Mouse (Mus musculus): ENCODE measurements around the gene Zfp286. TPM values are rescaled to one million over a fixed set of nuclear protein-coding genes. Genes with fewer than 3 reads are reported as not detected.

Zfp286 gene
- total and polyA plus RNA-seq, 3 experiments, result not detected

- DNase-seq (ENCODE audit: low read depth, low spot score), result no peak
- H3K4me1 ChIP-seq (ENCODE audit: control insufficient read depth in 1 of 2, insufficient read depth in 2 of 2, low read length in 2 of 2), result no peaks in the 10 kb centered on the region
- H3K27me3 ChIP-seq (ENCODE audit: control insufficient read depth in 1 of 2, insufficient read depth in 2 of 2, low read length in 2 of 2), result 0 out of 4 replicates have a peak, but pooled peaks cover 0 to 1% of the 10 kb centered on the region in 2 experiments
- H3K27ac ChIP-seq (ENCODE audit: control insufficient read depth, low read depth, low read length), result no peak overlapping the region
- TF ChIP-seq TAL1 (IDR thresholded peaks at IDR 0.05; ENCODE audit: low read length) (no peak), HCFC1 (IDR thresholded peaks at IDR 0.05; ENCODE audit: low read depth, low read length) (no peak), ZC3H11A (IDR thresholded peaks at IDR 0.05; ENCODE audit: low read depth, low read length) (no peak), MAZ (IDR thresholded peaks at IDR 0.05; ENCODE audit: low read depth, low read length) (no peak), CHD1 (IDR thresholded peaks at IDR 0.05; ENCODE audit: low read depth, low read length) (no peak), MAFK (IDR thresholded peaks at IDR 0.05; ENCODE audit: borderline replicate concordance, low read depth, low read length) (no peak), CHD2 (IDR thresholded peaks at IDR 0.05; ENCODE audit: low read length) (no peak), ELF1 (IDR thresholded peaks at IDR 0.05; ENCODE audit: low read depth, low read length) (no peak), MYC (IDR thresholded peaks at IDR 0.05; ENCODE audit: low read depth, low read length) (no peak), NRF1 (IDR thresholded peaks at IDR 0.05; ENCODE audit: insufficient read depth, low read depth, low read length, poor library complexity, severe bottlenecking) (no peak), SIN3A (IDR thresholded peaks at IDR 0.05; ENCODE audit: low read length) (no peak), RAD21 (IDR thresholded peaks at IDR 0.05; ENCODE audit: low read depth, low read length) (no peak), KAT2A (conservative IDR thresholded peaks at IDR 0.05; ENCODE audit: low read depth, low read length) (no peak), USF1 (IDR thresholded peaks at IDR 0.05; ENCODE audit: low read depth, low read length) (no peak), TCF12 (IDR thresholded peaks at IDR 0.05; ENCODE audit: low read depth, low read length) (no peak), GATA1 (IDR thresholded peaks at IDR 0.05; ENCODE audit: low read depth, low read length) (no peak), POLR2A (IDR thresholded peaks at IDR 0.05; ENCODE audit: control insufficient read depth in 1 of 2, insufficient read depth in 1 of 2, low read depth in 1 of 2, low read length in 2 of 2, poor library complexity in 1 of 2) (no peak)
- no peak overlapping the region for H3K4me3 ChIP-seq (ENCODE audit: control insufficient read depth in 1 of 2, insufficient read depth in 1 of 2, low read depth in 2 of 2, low read length in 2 of 2)
- H3K79me2 ChIP-seq (ENCODE audit: control insufficient read depth, insufficient read depth, low read length, poor library complexity), result no peaks in the 10 kb centered on the region
- no peak overlapping the region for H3K9ac ChIP-seq (ENCODE audit: control insufficient read depth, low read depth, low read length, poor library complexity, severe bottlenecking)
- no peaks in the 10 kb centered on the region for H3K36me3 ChIP-seq (ENCODE audit: control insufficient read depth in 1 of 2, insufficient read depth in 2 of 2, low read length in 2 of 2)
- no peaks in the 10 kb centered on the region for H3K9me3 ChIP-seq (replicated peaks; ENCODE audit: insufficient read depth, low read length)
Observed at GRCm38 (mm10) chr11:62760755-62761457, 28.4 kb downstream of the Zfp286 start.

GRCm38 (mm10) chr11:62758491-62758890 lies 30.8 kb downstream of the Zfp286 start:
- no peak for TF ChIP-seq CTCF (IDR thresholded peaks at IDR 0.05 in 2 of 3, conservative IDR thresholded peaks at IDR 0.05 in 1 of 3; ENCODE audit: control insufficient read depth in 1 of 3, insufficient read depth in 1 of 3, low read depth in 2 of 3, low read length in 3 of 3, poor library complexity in 1 of 3, severe bottlenecking in 1 of 3)
- no peak for TF ChIP-seq SIN3A (IDR thresholded peaks at IDR 0.05; ENCODE audit: low read length)
- no peak for TF ChIP-seq RAD21 (IDR thresholded peaks at IDR 0.05; ENCODE audit: low read depth, low read length)
- TF ChIP-seq GATA1 (IDR thresholded peaks at IDR 0.05; ENCODE audit: low read depth, low read length), result no peak
- no peak for TF ChIP-seq CHD2 (IDR thresholded peaks at IDR 0.05; ENCODE audit: low read length)
- no peak for TF ChIP-seq ZKSCAN1 (IDR thresholded peaks at IDR 0.05; ENCODE audit: low read depth, low read length)
- TF ChIP-seq MYC (IDR thresholded peaks at IDR 0.05; ENCODE audit: low read depth, low read length), result no peak
- TF ChIP-seq TCF12 (IDR thresholded peaks at IDR 0.05; ENCODE audit: low read depth, low read length), result no peak
- TF ChIP-seq UBTF (IDR thresholded peaks at IDR 0.05; ENCODE audit: borderline replicate concordance, insufficient read depth, low read depth, low read length), result no peak
- Histone ChIP-seq H3K79me2 (ENCODE audit: control insufficient read depth, insufficient read depth, low read length, poor library complexity) (no peaks in the 10 kb centered on the region), H3K9ac (ENCODE audit: control insufficient read depth, low read depth, low read length, poor library complexity, severe bottlenecking) (no peak overlapping the region)

More at GRCm38 (mm10) chr11:62758491-62758890, 30.8 kb downstream of the Zfp286 start:
- H3K27ac ChIP-seq (ENCODE audit: control insufficient read depth, low read depth, low read length), result no peak overlapping the region
- H3K36me3 ChIP-seq (ENCODE audit: control insufficient read depth in 1 of 2, insufficient read depth in 2 of 2, low read length in 2 of 2), result no peaks in the 10 kb centered on the region
- no peaks in the 10 kb centered on the region for H3K4me1 ChIP-seq (ENCODE audit: control insufficient read depth in 1 of 2, insufficient read depth in 2 of 2, low read length in 2 of 2)
- no peak overlapping the region for H3K4me3 ChIP-seq (ENCODE audit: control insufficient read depth in 1 of 2, insufficient read depth in 1 of 2, low read depth in 2 of 2, low read length in 2 of 2)
- DNase-seq (ENCODE audit: low read depth, low spot score), result no peak
- H3K27me3 ChIP-seq (ENCODE audit: control insufficient read depth in 1 of 2, insufficient read depth in 2 of 2, low read length in 2 of 2), result no peaks in the 10 kb centered on the region
- no peaks in the 10 kb centered on the region for H3K9me3 ChIP-seq (replicated peaks; ENCODE audit: insufficient read depth, low read length)
